Mouse (Mus musculus): Measurements from ENCODE around the gene Dgkq. TPM values are rescaled to one million over a fixed set of nuclear protein-coding genes. Genes with fewer than 3 reads are reported as not detected.
A peak's percentile ranks its signal among the peaks of the same experiment; 100 is the strongest.

Dgkq gene
- polyA plus RNA-seq, 1 experiment from 2014 or later = 11.7 TPM

GRCm38 (mm10) chr5:108662772-108663171 lies 6.7 kb downstream of the Dgkq start:
- 85% methylated on average over 4 of the region's 4 CpGs for WGBS
- no peak for ATAC-seq (ENCODE audit: borderline replicate concordance, extremely low read depth, low FRiP score, low TSS enrichment)
- Histone ChIP-seq H3K9me3 (no peaks in the 10 kb centered on the region), H3K36me3 (0 out of 2 replicates have a peak, but pooled peaks cover under 1% of the 10 kb centered on the region), H3K27ac (no peak overlapping the region), H3K4me2 (no peak overlapping the region), H3K9ac (no peak overlapping the region), H3K4me3 (no peak overlapping the region), H3K27me3 (no peaks in the 10 kb centered on the region), H3K4me1 (peaks cover 16% of the 10 kb centered on the region)

- H3K9me3 ChIP-seq = no peaks in the 10 kb centered on the region
- peak overlapping the region; percentile 79 for H3K4me3 ChIP-seq
- H3K4me1 ChIP-seq = peaks cover 16% of the 10 kb centered on the region
- WGBS = 12% methylated on average over 36 of the region's 36 CpGs
- ATAC-seq (ENCODE audit: borderline replicate concordance, extremely low read depth, low FRiP score, low TSS enrichment) = peak; percentile 98
- peak overlapping the region; percentile 52; the same call in 1 of the 2 replicates for H3K27ac ChIP-seq
- H3K27me3 ChIP-seq = no peaks in the 10 kb centered on the region
- peaks cover 4% of the 10 kb centered on the region for H3K36me3 ChIP-seq
- peak overlapping the region; percentile 87 for H3K9ac ChIP-seq
- H3K4me2 ChIP-seq = peak overlapping the region; percentile 84
Observed at GRCm38 (mm10) chr5:108660632-108661268, 8.7 kb downstream of the Dgkq start.

- H3K27me3 ChIP-seq = no peaks in the 10 kb centered on the region
- peak within 1 kb of the TSS; percentile 79 for H3K4me3 ChIP-seq
- ATAC-seq (ENCODE audit: borderline replicate concordance, extremely low read depth, low FRiP score, low TSS enrichment) = peak; percentile 1
- 9% methylated on average over 24 of the region's 24 CpGs for WGBS
- H3K9me3 ChIP-seq = no peaks in the 10 kb centered on the region
- peaks cover 16% of the 10 kb centered on the region for H3K4me1 ChIP-seq
- H3K4me2 ChIP-seq = peak within 1 kb of the TSS; percentile 84
- H3K36me3 ChIP-seq = peaks cover 12% of the 10 kb centered on the region
- H3K9ac ChIP-seq = peak within 1 kb of the TSS; percentile 87
- H3K27ac ChIP-seq = peak within 1 kb of the TSS; percentile 52; the same call in 1 of the 2 replicates
Observed at GRCm38 (mm10) chr5:108659698-108660631, 9.5 kb downstream of the Dgkq start, which contains the start of gene Idua. Gene Idua (plus strand): TSS chr5:108660331.

- Histone ChIP-seq H3K4me3 (no peak overlapping the region), H3K9ac (no peak overlapping the region), H3K36me3 (peaks cover 26% of the 10 kb centered on the region), H3K9me3 (no peaks in the 10 kb centered on the region), H3K4me2 (no peak overlapping the region), H3K4me1 (peaks cover 16% of the 10 kb centered on the region), H3K27ac (no peak overlapping the region), H3K27me3 (no peaks in the 10 kb centered on the region)
- WGBS = 96% methylated on average over 1 of the region's 1 CpGs
- no peak for ATAC-seq (ENCODE audit: borderline replicate concordance, extremely low read depth, low FRiP score, low TSS enrichment)
Observed at GRCm38 (mm10) chr5:108658611-108659010, 10.9 kb downstream of the Dgkq start.

GRCm38 (mm10) chr5:108657406-108657805 lies 12.1 kb downstream of the Dgkq start:
- no peak for ATAC-seq (ENCODE audit: borderline replicate concordance, extremely low read depth, low FRiP score, low TSS enrichment)
- Histone ChIP-seq H3K9me3 (no peaks in the 10 kb centered on the region), H3K27ac (no peak overlapping the region), H3K27me3 (no peaks in the 10 kb centered on the region), H3K9ac (no peak overlapping the region), H3K4me1 (peaks cover 16% of the 10 kb centered on the region), H3K4me2 (no peak overlapping the region), H3K36me3 (peaks cover 31% of the 10 kb centered on the region), H3K4me3 (no peak overlapping the region)
- 73% methylated on average over 5 of the region's 5 CpGs for WGBS

- ATAC-seq (ENCODE audit: borderline replicate concordance, extremely low read depth, low FRiP score, low TSS enrichment) = no peak
- H3K36me3 ChIP-seq = peaks cover 36% of the 10 kb centered on the region
- 93% methylated on average over 15 of the region's 15 CpGs for WGBS
- no peak overlapping the region for H3K9ac ChIP-seq
- no peak overlapping the region for H3K4me2 ChIP-seq
- H3K4me3 ChIP-seq = no peak overlapping the region
- H3K27me3 ChIP-seq = no peaks in the 10 kb centered on the region
- H3K9me3 ChIP-seq = no peaks in the 10 kb centered on the region
- peaks cover 16% of the 10 kb centered on the region for H3K4me1 ChIP-seq
- no peak overlapping the region for H3K27ac ChIP-seq
Observed at GRCm38 (mm10) chr5:108655891-108656650, 13.4 kb downstream of the Dgkq start.

- no peak overlapping the region for H3K27ac ChIP-seq
- H3K4me1 ChIP-seq = peaks cover 12% of the 10 kb centered on the region
- 91% methylated on average over 9 of the region's 9 CpGs for whole genome bisulfite sequencing
- no peaks in the 10 kb centered on the region for H3K9me3 ChIP-seq
- no peak overlapping the region for H3K4me2 ChIP-seq
- peaks cover 42% of the 10 kb centered on the region for H3K36me3 ChIP-seq
- H3K4me3 ChIP-seq = no peak overlapping the region
- no peak overlapping the region for H3K9ac ChIP-seq
- ATAC-seq (ENCODE audit: borderline replicate concordance, extremely low read depth, low FRiP score, low TSS enrichment) = no peak
- no peaks in the 10 kb centered on the region for H3K27me3 ChIP-seq
Observed at GRCm38 (mm10) chr5:108655381-108655780, 14.1 kb downstream of the Dgkq start.

GRCm38 (mm10) chr5:108654444-108654990 lies 15.0 kb downstream of the Dgkq start:
- H3K27me3 ChIP-seq = no peaks in the 10 kb centered on the region
- no peak overlapping the region for H3K4me2 ChIP-seq
- H3K36me3 ChIP-seq = peaks cover 46% of the 10 kb centered on the region
- no peak overlapping the region for H3K27ac ChIP-seq
- H3K9ac ChIP-seq = no peak overlapping the region
- ATAC-seq (ENCODE audit: borderline replicate concordance, extremely low read depth, low FRiP score, low TSS enrichment) = no peak
- WGBS = 93% methylated on average over 10 of the region's 10 CpGs
- H3K4me1 ChIP-seq = peaks cover 7% of the 10 kb centered on the region
- H3K4me3 ChIP-seq = no peak overlapping the region
- H3K9me3 ChIP-seq = no peaks in the 10 kb centered on the region

GRCm38 (mm10) chr5:108653341-108653740 lies 16.1 kb downstream of the Dgkq start:
- 93% methylated on average over 6 of the region's 6 CpGs for WGBS

GRCm38 (mm10) chr5:108651823-108652222 lies 17.6 kb downstream of the Dgkq start:
- 67% methylated on average over 1 of the region's 1 CpGs for WGBS
- no peaks in the 10 kb centered on the region for H3K4me1 ChIP-seq
- no peaks in the 10 kb centered on the region for H3K9me3 ChIP-seq
- H3K27ac ChIP-seq = no peak overlapping the region
- H3K4me2 ChIP-seq = no peak overlapping the region
- H3K9ac ChIP-seq = no peak overlapping the region
- H3K27me3 ChIP-seq = no peaks in the 10 kb centered on the region
- no peak overlapping the region for H3K4me3 ChIP-seq
- H3K36me3 ChIP-seq = peaks cover 66% of the 10 kb centered on the region
- ATAC-seq (ENCODE audit: borderline replicate concordance, extremely low read depth, low FRiP score, low TSS enrichment) = peak; percentile 44; the same call in 1 of the 2 replicates

More at GRCm38 (mm10) chr5:108653341-108653740, 16.1 kb downstream of the Dgkq start:
- Histone ChIP-seq H3K36me3 (peaks cover 57% of the 10 kb centered on the region), H3K4me3 (no peak overlapping the region), H3K4me1 (no peaks in the 10 kb centered on the region), H3K9ac (no peak overlapping the region), H3K27me3 (no peaks in the 10 kb centered on the region), H3K9me3 (no peaks in the 10 kb centered on the region), H3K27ac (no peak overlapping the region), H3K4me2 (no peak overlapping the region)
- ATAC-seq (ENCODE audit: borderline replicate concordance, extremely low read depth, low FRiP score, low TSS enrichment) = no peak

GRCm38 (mm10) chr5:108651136-108651720 lies 18.2 kb downstream of the Dgkq start:
- H3K36me3 ChIP-seq = peaks cover 67% of the 10 kb centered on the region
- H3K27ac ChIP-seq = no peak overlapping the region
- no peak overlapping the region for H3K9ac ChIP-seq
- no peak overlapping the region for H3K4me3 ChIP-seq
- 80% methylated on average over 5 of the region's 5 CpGs for WGBS
- no peaks in the 10 kb centered on the region for H3K9me3 ChIP-seq
- ATAC-seq (ENCODE audit: borderline replicate concordance, extremely low read depth, low FRiP score, low TSS enrichment) = no peak
- H3K4me2 ChIP-seq = no peak overlapping the region
- H3K4me1 ChIP-seq = no peaks in the 10 kb centered on the region
- H3K27me3 ChIP-seq = no peaks in the 10 kb centered on the region
